Mouse (Mus musculus) 3134 (cell line): ENCODE results near the gene Fgf18.

ENCODE experiments used
- DNase-seq: peaks from one replicate; pipeline ENCODE4 v3.0.0-alpha.2; 2011; ENCODE audit warnings: low spot score; ENCODE audit not compliant: insufficient read length; ENCODE audit errors: extremely low read depth

Fgf18 gene

DNA sequence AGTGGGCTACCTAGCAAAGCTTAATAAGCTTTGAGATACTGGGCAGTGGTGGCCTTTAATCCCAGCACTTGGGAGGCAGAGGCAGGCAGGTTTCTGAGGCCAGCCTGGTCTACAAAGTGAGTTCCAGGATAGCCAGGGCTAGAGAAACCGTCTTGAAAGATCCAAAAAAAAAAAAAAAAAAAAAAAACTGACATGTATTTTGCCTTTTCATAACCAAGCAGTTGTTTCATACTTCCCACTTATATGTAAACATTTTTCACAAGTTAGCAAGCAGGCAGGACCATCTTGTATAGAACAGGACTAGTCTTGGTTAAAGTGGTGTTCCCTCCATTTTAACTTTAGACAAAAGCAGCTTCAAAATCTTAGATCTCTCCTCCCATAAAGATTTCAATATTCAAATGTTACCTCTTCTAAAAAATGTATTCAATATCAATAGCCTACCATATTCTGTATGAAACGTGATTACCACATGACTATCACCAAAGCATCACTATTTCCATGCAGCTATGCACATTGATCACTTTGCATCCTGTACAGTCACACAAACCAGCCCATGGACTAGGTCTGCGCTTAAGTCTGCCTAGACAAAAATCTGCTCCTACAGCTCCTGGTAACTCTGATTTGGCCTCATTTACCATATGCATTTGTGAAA is 4.1 kb upstream of the Fgf18 start:
- no peak for DNase-seq

DNA sequence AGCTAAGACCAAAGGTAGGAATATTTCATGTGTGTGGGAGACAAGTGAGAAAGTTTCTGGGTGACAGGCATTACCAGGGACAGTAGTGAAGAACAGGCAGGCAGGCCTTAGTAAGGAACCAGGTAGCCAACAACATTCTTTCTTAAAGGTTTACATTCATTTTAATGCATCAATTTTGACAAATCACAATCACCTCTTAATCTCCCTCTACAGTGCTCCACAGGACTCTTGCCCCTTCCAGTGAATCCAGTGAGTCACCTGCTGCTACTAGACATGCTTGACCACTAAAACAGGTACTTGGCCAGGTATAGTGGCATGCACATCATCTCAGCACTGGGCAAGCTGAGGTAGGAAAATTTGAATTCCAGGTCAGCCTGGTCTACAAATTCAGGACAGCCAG is 3.2 kb upstream of the Fgf18 start:
- DNase-seq: no peak

DNA sequence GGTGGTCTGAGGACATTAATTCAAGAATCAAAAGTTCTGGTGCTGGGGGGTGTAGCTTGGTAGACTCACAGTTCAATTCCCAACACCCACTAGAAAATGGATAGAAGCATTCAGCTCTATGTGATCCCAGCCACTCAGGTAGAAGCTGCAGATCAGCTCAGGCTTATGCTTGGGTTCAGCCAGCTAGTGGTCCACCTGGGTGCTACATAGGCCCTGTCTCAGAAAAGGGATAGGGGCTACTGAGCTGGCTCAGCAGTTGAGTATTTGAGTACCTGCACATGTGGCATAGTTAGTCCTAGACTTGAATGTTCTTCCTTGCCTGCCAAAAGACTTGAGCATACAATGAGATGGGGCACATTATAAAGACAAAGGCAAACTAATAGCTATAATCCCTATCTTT is 2.3 kb upstream of the Fgf18 start:
- DNase-seq: no peak

DNA sequence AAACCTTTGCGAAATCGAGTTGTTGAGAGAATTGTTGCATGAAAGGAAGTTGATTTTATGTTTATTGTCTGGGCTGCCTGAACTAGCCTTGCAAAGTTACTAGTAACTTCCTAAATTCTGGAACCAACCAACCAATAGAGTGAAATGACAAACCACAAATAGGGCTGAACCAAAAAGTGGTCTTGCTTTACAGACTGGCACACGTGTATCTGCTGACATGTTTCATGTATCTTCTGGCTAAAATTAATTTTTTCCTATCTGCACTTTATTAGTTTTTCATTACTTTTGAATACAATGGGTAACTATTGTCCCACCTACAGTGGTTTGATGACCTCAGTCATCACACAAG is 1.9 kb upstream of the Fgf18 start:
- no peak for DNase-seq

DNA sequence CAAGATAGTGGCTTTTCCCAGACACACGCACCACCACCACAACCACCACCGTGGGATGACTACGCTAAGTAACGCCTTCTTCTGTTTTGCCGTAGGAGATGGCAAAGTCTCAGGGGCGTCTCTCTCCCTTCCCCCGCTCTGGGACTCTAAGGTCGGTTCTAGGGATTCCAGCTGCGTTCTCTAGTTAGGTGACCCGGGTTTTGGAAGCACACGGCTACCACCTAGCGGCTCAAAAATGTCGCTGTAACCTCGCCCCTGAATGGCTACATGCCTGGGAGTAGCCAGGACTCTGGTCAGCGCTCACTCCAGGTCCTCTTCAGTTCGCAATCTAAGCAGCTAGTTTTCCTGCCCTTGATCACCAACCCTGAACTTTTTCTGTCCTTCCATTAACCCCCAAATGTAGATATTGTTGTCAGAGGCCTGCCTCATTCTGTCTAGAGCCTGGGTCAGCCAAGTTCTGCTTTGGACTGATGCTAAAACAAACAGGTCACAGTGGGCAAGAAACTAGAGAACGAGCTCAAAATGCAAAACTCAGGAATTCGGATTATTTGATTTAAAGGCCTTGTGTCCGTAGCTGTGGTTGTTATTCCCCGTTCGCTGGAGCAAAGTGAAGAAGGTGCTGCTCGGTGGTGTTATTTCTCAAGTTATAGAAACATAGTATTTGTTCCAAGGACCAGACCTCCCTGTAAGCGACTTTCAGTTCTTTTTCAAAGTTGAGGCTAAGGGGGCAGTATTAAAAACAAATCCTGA is 1.3 kb upstream of the Fgf18 start:
- DNase-seq: no peak

DNA sequence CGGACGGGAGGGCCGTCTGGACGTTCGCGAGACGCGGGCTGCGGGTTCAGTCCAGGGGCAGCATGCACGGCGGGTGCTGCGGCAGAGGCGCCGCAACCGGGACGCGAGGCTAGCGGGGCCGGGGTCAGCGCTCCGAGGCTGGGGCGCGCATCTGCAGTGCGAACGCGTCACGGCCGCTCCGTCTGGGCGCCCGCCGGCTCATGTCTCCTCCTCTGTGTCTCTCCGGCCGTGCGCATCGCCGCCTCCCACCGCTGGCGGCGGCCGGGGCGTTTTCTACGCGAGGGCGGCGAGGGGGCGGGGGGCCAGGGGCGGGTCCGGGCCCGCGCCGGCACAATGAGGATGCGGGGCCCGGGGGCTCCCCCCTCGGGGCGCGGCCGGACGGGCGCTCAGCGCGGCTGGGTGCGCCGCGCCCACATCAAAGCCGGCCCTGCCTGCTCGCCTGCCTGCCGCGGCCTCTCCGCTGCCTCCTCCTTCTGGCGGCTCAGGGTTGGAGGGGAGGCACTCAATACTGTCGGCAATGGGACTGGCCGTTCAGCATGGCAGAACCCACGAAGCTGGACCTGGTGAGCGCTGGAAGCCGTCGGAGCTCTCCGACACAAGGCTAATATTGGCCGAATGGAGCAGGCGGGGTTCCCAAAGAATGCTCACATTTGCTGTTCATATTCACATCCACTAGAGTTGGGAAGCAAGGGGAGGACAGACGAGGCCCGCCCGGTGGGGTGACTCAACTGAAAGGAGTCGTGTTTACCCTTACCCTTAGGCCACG is 555 bp upstream of the Fgf18 start:
- peak; percentile 44 for DNase-seq

DNA sequence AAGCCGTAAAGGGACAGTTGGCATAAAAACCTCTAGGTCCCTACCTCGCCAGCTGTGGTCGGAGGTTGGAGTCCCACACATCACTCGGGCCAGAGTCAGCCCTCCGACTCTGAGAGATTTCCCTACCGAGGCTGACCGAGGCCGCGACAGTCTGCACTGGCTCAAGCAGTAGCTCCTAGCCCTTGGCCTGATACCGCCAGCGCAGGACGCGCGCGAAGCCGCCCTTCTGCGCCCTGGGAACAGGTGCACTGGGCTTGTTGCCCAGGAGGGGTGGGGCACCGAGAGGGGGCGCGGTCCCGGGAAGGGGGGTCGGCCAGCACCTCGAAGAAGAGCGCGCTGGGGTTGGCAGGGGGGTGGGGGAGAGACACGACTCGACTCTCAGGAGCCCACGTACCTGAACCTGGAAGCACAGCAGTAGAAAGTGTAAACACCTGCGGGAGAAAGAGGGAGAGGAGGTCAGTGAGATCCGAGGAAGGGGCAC is 509 bp downstream of the Fgf18 start:
- peak; percentile 35 for DNase-seq

DNA sequence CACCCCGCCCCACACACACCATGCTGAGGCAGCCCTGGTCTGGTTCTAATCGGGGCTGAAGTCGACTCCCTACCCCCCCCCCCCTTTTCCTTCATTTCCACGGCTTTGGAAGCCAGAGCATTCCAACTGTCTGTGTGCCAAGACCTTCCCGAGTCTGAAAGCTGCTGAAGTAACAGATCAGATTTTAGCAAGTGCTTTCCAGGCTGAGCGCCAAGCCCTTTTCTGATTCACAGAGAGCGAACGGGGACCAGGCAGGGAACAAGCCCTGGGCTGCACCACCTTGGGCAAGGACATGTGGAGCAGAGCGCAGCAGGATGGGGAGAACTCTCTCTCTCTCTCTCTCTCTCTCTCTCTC is 1.1 kb downstream of the Fgf18 start:
- DNase-seq: peak; percentile 44

DNA sequence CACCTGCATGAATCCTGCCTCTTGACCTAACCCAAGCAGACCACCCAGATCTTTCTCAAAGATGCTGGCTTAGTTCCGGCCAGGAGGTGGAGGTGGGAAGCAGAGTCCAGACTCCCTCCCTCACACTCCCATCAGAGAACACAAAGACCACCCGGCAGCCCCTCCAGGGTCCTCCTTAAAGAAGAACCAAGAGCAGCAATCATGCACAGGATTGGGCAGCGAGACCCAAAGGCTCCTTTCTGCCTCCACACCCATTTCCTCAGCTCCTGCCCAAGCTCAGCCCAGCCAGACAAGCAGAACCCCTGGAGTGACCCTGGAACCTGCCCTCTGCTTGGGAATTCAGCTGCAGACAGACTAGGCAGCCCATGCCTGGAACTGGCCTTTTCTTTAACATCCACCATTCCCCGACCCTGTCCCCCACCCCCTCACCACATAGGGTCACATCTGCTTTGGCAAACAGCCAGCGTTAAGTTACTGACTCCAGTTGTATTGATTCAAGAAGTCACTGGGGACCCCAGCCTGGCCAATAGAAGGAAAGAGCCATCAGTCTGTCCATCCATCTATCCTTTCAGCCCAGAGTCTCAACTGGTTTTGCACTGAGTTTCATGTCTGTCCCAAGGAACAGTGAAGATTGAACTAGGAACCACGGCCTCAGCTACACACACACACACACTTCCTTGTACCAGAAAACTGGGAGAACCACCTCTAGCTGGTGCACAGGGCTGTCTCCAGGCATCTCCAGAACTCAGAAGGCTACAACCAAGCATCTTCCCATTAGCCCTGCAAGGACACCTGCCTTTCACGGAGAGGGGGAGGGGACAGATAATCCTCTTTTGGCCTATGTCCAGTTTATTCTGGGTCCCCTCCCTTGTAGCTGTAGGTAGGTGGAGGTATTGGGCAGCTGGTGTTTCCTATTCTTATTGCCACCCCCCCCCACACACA is 1.7 kb downstream of the Fgf18 start:
- DNase-seq: no peak

DNA sequence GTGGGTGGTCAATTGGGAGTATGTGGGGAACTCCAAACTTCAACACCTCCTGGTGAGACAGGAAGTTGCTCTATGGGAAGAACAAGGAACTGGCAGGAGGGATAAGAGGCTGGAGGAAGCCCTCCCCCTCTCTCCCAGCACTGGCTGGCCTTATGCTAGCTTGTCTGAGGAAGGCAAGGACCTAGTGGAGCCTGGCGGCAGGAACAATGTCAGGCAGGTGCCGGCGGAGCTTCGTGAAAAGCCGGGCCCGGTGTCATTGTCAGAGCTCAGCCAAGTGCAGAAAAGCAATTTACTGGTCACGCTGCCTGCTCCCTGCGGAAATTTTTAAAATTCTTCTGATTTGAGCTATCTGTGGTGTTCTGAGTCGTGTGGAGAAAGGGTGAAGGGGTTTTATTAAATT is 3.3 kb downstream of the Fgf18 start:
- no peak for DNase-seq

DNA sequence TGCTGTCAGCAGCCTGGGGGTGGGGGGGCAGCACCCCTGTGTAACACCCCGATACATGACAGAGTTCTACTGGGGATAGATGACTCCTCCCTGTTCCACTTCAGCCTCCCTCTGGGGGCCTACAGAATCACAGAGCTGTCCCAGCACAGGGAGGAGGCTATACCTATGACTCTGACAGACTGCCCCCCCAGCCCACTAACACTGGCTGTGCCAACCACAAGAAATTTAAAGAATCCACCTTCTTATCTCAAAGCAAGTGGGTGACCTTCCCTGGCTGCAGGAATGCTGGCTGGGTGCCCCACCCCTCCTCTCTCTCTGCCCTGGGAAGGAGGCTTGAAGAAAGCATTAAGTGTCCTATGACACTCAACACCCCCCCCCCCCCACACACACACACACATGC is 4.4 kb downstream of the Fgf18 start:
- no peak for DNase-seq

DNA sequence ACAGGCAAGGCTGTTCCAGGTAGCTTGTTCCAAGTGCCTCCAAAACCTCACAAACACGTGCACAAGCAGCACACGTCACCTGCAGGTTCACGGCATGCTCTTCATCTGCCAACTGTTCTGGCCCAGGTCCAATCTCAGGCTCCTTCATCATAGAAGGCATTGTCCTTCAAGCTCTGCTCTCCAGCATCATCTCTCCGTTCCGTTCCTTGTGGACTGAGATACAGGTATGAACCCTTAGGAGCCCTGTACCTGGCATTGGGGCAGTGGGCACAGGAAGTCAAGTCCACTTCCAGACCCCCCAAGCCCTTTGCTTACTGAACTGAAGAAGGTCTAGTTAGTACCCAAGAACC is 7.1 kb downstream of the Fgf18 start:
- no peak for DNase-seq

DNA sequence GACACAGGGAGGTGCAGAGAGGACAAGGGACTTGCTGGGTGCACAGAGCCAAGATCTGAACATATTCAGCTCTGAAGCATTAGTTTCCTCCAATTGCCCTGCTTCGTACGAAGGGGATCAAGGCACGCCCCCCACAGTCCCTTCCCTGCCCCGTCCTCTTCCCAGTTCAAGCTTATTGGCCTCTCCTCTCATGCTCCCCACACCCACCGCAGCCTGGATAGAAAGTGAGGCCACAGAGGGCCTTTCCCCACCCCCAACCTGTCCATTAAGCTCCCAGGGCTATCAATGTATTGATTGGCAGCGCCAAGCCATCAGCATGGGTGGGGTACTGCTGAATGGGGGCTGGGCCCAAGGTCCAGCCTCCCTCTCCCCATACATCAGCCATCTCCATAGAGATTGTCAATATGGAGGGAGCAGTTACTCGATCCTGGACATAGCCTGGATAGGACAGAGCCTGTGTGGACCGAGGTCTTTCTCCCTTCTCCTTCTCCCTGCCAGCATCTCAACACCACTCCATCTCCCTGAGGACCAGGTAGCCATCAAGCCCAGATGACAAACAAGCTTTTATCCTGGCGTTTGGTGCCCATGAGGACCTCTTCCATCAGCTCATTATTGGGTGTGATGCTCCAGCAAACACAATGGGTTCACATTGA is 7.6 kb downstream of the Fgf18 start:
- DNase-seq: no peak

DNA sequence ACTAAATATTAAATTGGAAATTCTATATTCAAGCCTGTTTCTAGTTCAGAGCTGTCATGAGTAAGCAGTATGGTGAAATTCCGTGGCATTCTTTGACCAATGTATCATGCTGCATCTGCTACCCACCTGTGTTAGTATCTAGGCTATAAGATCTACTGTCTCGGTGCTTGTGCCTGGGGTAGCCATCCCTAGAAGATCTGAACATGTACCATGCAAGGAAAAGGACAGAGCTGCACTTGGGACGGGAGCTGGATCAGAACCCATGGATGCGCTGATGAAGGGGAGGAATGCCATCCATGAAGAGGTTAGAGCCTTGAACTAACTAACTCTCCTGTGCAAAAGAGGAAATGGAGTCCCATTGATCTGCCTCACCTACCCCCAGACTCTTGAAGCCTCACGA is 8.5 kb downstream of the Fgf18 start:
- no peak for DNase-seq

DNA sequence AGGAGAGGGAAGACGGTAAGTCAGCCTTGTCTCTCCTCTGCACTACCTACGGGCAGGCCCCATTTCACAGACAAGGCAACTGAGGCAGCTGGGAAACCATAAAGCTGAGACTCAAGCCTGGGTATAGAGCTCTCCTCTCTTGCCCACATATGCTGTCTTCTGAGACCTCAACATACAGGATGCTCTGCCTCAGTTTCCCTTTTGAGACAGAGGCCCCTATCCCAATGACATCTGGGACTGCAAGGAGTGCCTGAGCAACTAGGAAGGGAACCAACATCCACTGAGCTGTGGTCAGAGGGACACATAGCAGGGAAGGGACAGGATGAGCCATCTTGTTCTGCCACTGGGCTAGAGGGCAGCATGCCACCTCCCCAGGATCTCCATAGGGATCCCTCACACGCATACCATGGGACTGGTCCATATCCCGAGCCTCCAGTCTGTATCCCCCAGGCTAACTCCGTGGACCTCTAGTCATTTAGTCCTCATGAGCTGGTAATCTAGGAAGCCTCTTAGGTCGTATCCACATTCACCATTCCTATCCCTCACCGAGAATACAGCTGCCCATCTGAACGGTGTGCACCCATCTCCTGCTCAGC is 12.7 kb downstream of the Fgf18 start:
- DNase-seq: no peak

DNA sequence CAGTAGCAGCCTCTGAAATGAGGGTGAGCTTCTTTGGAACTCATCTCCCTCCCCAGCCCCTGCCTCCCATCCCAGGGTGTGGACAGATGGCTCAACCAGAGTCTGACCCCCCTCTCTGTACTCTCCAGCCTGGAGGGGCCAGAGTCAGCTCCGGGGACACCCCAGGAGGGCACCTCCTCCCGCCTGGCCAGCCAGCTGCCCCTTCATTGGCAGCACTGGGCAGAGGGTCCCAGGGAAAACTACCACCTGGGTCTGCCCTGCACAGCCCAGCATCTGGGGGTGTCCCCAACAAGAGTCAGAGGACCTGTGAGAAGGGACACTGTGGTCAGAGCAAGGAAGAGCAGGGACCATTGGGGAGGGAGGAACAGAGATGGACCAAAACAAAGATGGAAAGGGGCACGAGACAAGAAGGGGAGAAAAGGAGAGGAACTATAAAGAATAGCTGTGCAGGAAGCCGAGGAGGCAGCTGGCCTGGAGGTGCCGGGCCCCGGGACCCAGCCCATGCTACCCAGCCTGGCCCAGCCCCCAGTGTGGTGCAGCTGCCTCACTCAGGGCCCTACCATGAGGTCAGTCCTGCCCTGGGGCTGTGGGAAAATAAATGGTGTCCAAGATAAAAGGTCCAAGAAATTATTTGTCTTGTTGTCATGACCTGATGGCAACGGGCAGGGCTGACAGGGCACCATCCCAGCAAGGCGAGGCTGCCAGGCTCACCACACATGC is 14.4 kb downstream of the Fgf18 start:
- no peak for DNase-seq

DNA sequence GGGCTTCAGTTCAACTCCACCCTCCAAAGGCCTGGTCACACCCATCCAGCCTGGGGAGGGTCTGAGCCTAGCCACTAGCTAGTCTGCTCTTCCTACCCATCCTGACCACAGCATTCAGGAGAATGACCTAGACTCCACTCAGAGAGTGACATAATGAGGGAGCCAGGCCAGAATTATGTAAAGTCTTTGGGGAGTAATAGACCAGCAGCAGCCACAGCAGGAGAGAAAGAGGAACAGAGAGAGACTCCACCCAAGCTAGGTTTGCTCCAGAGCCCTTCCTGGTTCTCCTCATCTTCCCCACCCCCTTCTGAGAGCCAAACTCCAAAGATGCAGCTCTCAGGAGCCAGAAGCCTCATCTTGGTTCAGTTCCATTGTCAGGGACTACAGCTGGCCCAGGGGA is 20.1 kb downstream of the Fgf18 start:
- no peak for DNase-seq

DNA sequence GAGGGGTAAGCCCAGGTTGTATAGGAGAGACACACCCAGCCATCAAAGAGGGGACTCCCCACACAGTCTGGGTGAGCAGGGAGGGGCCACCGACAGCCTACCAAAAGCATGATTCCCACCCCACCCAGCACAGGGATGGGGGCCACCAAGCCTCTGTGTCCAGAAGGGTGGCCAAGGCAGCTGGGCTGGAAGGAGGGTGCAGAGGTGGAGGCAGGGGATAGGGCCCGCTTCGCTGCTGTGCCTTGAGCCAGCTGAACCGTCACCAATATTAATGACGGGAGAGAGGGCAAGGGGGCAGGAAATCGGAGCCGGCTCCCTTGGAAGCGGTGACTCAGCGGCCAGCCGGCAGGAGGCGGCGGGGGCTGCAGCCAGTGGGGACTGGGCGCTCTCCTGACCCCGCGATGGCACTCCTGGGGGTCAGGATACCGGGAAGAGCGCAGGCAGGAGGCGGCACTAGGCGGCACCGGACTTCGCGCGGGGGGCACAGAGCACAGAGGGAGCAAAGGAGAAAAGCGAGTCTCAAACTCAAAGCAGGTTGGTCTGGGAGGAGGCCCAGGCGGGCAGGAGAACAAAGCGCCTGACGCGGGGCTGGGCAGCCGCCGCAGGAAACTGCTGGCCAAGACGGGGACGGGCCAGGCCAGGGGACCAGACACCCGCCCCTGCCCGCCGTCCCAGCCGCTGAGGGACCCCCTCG is 24.5 kb downstream of the Fgf18 start:
- no peak for DNase-seq

DNA sequence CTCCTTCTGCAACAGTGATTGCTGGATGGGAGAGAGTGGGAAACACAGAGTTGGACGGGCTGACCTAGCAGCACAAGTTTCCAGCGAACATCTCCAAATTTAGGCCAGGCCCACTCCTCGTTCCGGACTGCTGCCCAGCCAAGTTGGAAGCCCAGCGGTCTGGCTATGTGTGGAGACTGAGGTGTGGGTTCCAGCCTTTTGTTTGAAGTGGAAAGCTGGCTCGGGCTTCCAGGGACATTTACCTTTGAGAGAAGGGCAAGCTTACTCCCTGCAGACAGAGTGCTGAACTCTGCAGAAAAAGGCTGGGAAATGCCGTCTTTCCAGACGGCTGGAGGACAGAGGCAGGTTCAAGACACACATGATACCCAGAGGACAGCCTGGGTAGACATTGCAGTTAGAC is 27.6 kb downstream of the Fgf18 start:
- no peak for DNase-seq
